Mouse (Mus musculus) kidney, embryonic 14.5 days (tissue): ENCODE measurements around the gene Marcksl1. TPM values are rescaled to one million over a fixed set of nuclear protein-coding genes. Genes with fewer than 3 reads are reported as not detected.
A peak's percentile ranks its signal among the peaks of the same experiment; 100 is the strongest.

Experiments
- ATAC-seq: fragments of 200-750 bp; cut with Nextera tagmentation; 2 replicates; pipeline ENCODE4 v1.8.0; 2017; ENCODE audit warnings: moderate number of reproducible peaks, mild to moderate bottlenecking, moderate TSS enrichment, moderate library complexity; ENCODE audit not compliant: low FRiP score, low TSS enrichment
- H3K27ac ChIP-seq: fragments of 300-500 bp; sonication (generic); 2 replicates; pipeline ENCODE4 v1.5.1; 2014; ENCODE audit warnings: low read depth, mild to moderate bottlenecking, low read length, moderate library complexity, mixed read lengths
- H3K27me3 ChIP-seq: fragments of 300-500 bp; sonication (generic); 2 replicates; pipeline ENCODE4 v1.6.1; 2014; ENCODE audit warnings: mild to moderate bottlenecking, low read length; ENCODE audit not compliant: control insufficient read depth, insufficient read depth
- H3K36me3 ChIP-seq: fragments of 300-500 bp; sonication (generic); 2 replicates; pipeline ENCODE4 v1.6.1; 2014; ENCODE audit warnings: low read length, mixed read lengths; ENCODE audit not compliant: control insufficient read depth, insufficient read depth
- H3K4me1 ChIP-seq: fragments of 300-500 bp; sonication (generic); 2 replicates; pipeline ENCODE4 v1.6.1; 2014; ENCODE audit warnings: low read length, mixed read lengths; ENCODE audit not compliant: control insufficient read depth, insufficient read depth
- H3K4me2 ChIP-seq: fragments of 300-500 bp; sonication (generic); replicated peaks from 2 replicates; pipeline ENCODE4 v1.6.1; 2014; ENCODE audit warnings: low read depth, mild to moderate bottlenecking, low read length
- H3K4me3 ChIP-seq: fragments of 300-500 bp; sonication (generic); 2 replicates; pipeline ENCODE4 v1.5.1; 2014; ENCODE audit warnings: mild to moderate bottlenecking, low read length
- H3K9ac ChIP-seq: fragments of 300-500 bp; sonication (generic); 2 replicates; pipeline ENCODE4 v1.6.1; 2014; ENCODE audit warnings: low read depth, mild to moderate bottlenecking, low read length, moderate library complexity
- H3K9me3 ChIP-seq: fragments of 300-500 bp; sonication (generic); 2 replicates; pipeline ENCODE4 v1.6.1; 2016; ENCODE audit warnings: low read length; ENCODE audit not compliant: control insufficient read depth
- WGBS: fragments of 180-500 bp; shearing (Covaris S2); extraction: QIAGEN DNeasy Blood & Tissue Kit; methylation state at CpG from one replicate; pipeline ENCODE4 v1.1.7; 2014; 5-methylcytosine and 5-hydroxymethylcytosine counted together
- polyA plus RNA-seq: library from polyadenylated mRNA; unstranded; fragments of >200 nt; fragmentation: Nextera tagmentation; extraction: Ambion mirVana; gene quantifications from 2 replicates; pipeline ENCODE4 v1.2.1, GENCODE M21; 2014

Gene Marcksl1
- polyA plus RNA-seq, 1 experiment from 2014 or later, result 993 TPM

DNA sequence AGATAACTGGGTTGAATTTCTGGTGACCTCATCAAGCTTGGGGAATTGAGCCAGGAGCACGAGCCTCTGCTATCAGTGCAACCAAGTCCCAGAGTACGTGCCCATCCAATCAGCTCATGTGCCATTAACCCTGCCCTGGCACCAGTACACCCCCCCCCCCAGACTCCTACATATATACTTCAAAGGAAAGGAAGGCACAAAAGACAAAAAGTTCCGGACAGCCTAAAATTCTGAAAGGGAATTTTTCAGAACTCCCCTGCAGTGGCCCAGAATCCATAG is 5.2 kb upstream of the Marcksl1 start:
- 71% methylated on average over 3 of the region's 3 CpGs for WGBS
- no peak for ATAC-seq
- H3K9me3 ChIP-seq, result no peaks in the 10 kb centered on the region
- no peaks in the 10 kb centered on the region for H3K27me3 ChIP-seq
- no peaks in the 10 kb centered on the region for H3K36me3 ChIP-seq
- H3K4me1 ChIP-seq, result peaks cover 7% of the 10 kb centered on the region; the same call in 1 of the 2 replicates
- no peak overlapping the region for H3K9ac ChIP-seq
- no peak overlapping the region for H3K4me3 ChIP-seq
- H3K4me2 ChIP-seq, result no peak overlapping the region
- no peak overlapping the region for H3K27ac ChIP-seq

DNA sequence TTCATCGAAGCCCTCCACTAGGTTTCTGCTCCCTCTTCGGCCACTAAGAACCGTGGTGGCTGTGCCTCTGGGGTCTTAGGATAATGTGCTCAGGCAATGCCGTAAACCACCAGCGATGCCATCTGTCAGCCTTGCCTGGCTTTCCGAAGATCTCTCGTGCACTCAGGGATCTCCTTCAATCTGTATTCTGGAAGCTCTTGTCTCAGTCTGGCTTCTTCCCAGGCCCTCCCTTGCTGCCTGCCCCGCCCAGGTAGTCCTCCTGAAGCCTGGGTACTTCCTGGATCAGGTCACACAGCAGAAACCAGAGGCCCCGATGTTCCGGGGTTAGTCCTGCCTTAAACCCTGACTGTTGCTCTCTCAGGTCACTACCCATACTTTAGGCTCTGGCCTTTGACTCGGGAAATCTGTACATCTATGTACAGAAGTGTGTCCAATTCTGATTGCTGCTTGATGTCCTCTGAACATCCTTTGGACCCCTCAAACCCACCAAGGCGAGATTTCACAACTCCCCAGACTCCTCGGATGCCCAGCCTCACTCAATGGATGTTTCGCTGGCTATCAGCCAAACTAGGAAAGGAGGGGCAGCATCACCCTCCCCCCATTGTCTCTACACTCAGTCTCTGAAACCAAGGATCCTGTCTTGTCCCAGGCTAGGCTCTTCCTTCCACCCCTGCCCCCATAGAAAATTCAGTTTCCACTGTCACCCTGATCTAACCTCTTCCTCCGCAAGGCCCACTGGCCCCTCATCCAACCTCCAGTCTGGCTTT is 4.4 kb upstream of the Marcksl1 start:
- 58% methylated on average over 15 of the region's 15 CpGs for WGBS
- no peaks in the 10 kb centered on the region for H3K9me3 ChIP-seq
- no peak overlapping the region for H3K9ac ChIP-seq
- peaks cover 7% of the 10 kb centered on the region; the same call in 1 of the 2 replicates for H3K4me1 ChIP-seq
- H3K27ac ChIP-seq, result no peak overlapping the region
- H3K4me2 ChIP-seq, result no peak overlapping the region
- no peak overlapping the region for H3K4me3 ChIP-seq
- H3K36me3 ChIP-seq, result no peaks in the 10 kb centered on the region
- H3K27me3 ChIP-seq, result no peaks in the 10 kb centered on the region
- no peak for ATAC-seq

DNA sequence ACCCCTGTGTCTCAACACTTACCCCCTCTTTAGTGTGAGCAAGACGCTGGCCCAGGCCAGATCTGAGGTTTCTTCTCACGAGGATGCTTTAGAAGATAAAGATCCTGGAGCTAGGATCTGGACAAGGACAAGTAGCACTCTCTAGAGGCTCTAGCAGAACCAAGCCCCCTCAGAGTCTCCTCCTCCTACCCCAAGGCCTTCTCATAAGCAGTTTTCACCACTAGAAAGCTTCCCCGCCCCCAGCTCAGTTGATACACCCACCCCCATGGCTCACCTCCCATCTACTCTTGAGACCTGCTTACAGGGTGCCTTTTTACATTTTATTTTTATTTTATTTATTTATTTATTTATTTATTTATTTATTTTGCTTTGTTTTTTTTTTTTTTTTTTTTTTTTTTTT is 3.7 kb upstream of the Marcksl1 start:
- WGBS, result 67% methylated on average over 3 of the region's 3 CpGs
- H3K4me3 ChIP-seq, result no peak overlapping the region
- no peak for ATAC-seq

DNA sequence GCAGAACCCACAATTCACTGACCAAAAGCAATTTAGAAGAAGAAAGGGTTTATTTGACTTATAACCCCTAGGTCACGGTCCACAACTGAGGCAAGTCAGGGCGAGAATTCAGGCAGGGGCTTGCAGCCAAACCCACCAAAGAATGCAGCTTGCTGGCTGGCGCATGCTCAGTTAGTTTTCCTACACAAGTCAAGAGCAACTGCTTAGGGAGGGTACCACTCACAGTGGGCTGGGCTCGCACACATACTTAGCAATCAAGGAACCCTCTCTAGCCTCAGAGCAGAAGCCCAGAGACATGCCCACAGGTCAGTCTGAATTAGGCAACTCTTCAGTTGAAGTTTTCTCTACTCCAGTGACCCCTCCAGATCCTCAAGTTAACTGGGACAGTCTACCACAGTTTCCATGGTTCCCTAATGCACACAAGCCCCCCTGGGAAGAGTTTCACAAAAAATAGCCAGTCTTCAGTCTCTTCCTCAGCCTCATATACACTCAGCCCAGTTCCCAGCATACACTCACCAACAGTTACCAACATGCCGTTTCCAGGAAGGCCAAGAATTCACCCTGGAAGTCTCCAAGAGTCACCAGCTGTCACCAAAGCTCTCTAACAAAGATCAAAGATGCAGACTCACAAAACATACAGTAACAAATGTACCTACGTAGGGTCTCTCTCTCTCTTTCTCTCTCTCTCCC is 2.5 kb upstream of the Marcksl1 start:
- no peak for ATAC-seq
- Histone ChIP-seq H3K4me2 (no peak overlapping the region), H3K9ac (no peak overlapping the region), H3K27me3 (no peaks in the 10 kb centered on the region), H3K36me3 (peaks cover 9% of the 10 kb centered on the region; the same call in 1 of the 2 replicates), H3K9me3 (no peaks in the 10 kb centered on the region), H3K27ac (no peak overlapping the region), H3K4me3 (no peak overlapping the region), H3K4me1 (peaks cover 10% of the 10 kb centered on the region; the same call in 1 of the 2 replicates)
- WGBS, result 59% methylated on average over 6 of the region's 6 CpGs

More for the DNA sequence above, 3.7 kb upstream of the Marcksl1 start:
- Histone ChIP-seq H3K36me3 (no peaks in the 10 kb centered on the region), H3K9ac (no peak overlapping the region), H3K27ac (no peak overlapping the region), H3K9me3 (no peaks in the 10 kb centered on the region), H3K4me2 (no peak overlapping the region), H3K27me3 (no peaks in the 10 kb centered on the region), H3K4me1 (peaks cover 7% of the 10 kb centered on the region; the same call in 1 of the 2 replicates)

DNA sequence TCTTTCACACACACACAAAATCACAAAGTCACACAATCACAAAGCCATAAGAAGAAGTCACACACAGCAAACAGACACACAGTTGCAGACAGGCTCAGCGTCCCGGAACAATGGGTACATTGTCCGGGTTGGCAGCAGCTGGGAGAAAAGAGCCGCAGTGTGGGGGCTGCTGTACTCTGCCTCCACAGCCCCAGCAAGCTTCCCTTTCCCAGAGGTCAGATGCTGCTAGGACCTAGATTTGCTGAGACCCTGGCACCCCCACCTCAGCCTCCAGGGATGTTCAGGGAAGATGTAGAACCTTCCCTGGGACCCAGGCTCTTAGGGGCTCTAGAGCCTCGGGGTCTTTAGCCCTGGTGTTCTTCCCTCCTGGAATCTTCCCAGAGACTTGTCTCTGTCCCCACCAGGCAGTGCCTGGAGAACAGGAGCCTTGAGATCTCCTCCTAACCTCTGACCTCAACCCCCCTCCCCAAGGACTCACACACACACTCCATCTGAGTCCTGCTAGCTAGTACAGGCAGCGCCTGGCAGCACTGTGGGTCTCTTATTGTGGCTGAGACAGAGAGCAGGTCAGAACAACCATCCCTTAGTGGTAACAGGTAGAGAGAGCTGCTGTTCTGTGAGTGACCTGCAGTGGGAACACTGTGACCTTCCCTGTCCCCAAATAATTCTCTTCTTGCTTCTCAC is 1.8 kb upstream of the Marcksl1 start:
- Histone ChIP-seq H3K4me1 (peaks cover 10% of the 10 kb centered on the region), H3K4me2 (no peak overlapping the region), H3K9ac (no peak overlapping the region), H3K27me3 (no peaks in the 10 kb centered on the region), H3K9me3 (no peaks in the 10 kb centered on the region), H3K4me3 (no peak overlapping the region), H3K36me3 (peaks cover 12% of the 10 kb centered on the region), H3K27ac (no peak overlapping the region)
- no peak for ATAC-seq
- 48% methylated on average over 6 of the region's 6 CpGs for WGBS

DNA sequence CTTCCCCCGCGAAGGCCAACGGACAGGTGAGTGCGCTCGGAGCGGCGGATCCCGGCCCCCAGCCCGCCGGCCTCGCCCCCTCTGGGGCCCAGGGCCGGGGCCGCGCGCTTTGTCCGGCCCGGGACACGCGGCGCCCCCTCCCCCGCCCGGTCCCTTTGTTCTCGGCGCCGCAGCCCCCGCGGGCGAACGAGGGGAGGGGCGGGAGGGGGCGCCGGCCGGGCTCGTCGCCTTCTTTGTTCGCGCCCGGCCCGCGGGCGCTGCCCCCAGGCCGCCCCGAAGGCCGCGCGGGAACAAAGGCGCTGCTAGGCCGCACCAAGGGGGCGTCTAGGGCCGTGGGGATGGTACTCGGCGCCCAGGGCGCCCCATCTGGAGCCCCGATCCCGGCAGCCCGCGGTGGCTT is 510 bp downstream of the Marcksl1 start:
- Histone ChIP-seq H3K4me3 (peak overlapping the region; percentile 100), H3K27me3 (no peaks in the 10 kb centered on the region), H3K9me3 (no peaks in the 10 kb centered on the region), H3K36me3 (peaks cover 35% of the 10 kb centered on the region), H3K4me1 (peaks cover 6% of the 10 kb centered on the region), H3K4me2 (peak overlapping the region; percentile 77), H3K27ac (peak overlapping the region; percentile 97), H3K9ac (peak overlapping the region; percentile 100)
- 0% methylated on average over 41 of the region's 57 CpGs for WGBS
- ATAC-seq, result peak; percentile 21

DNA sequence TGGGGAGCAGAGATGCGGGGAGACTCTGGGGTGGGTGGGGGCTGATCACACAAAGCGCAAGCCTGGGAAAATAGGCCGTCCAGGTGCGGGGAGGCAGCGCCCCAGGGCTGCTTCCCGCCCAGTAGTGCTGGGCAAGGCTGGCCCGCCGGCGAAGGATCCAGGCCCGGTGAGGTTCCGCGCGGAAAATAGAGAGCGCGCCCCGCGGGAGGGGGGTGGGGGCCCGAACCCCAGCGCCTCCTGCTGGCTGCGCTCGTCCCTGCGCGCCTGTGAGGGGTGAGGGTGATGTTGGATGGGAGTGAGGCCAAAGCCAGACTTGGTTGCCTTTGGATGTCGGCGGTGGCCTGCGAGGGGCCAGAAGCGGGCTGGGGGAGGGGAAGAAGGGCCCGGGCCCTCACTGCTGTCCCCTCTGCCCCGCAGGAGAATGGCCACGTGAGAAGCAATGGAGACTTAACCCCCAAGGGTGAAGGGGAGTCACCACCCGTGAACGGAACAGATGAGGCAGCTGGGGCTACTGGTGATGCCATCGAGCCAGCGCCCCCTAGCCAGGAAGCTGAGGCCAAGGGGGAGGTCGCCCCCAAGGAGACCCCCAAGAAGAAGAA is 1.0 kb downstream of the Marcksl1 start:
- ATAC-seq, result peak; percentile 47
- Histone ChIP-seq H3K36me3 (peaks cover 38% of the 10 kb centered on the region), H3K4me2 (peak overlapping the region; percentile 77), H3K27ac (peak overlapping the region; percentile 97), H3K4me3 (peak overlapping the region; percentile 100), H3K27me3 (no peaks in the 10 kb centered on the region), H3K9me3 (no peaks in the 10 kb centered on the region), H3K4me1 (peaks cover 6% of the 10 kb centered on the region), H3K9ac (peak overlapping the region; percentile 100)
- 0% methylated on average over 32 of the region's 35 CpGs for WGBS

DNA sequence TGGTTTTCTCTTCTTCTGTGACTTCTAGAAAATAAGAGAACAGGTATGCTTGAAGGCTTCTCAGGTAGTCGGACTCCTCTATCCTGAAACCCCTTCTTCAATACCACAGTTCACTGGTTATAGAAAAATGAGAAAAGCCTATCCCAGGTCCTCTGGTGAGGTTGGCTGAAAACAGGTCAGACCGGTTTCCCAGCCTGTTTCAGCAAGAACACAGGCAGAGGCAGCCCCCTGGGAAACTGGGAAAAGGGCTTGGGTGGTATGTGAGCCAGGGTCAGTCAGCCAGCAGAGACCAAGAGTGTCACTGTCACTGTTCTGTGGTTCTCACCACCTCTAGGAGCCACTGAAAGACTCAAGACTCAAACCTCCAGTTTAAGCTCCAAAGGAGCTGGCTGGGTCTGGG is 3.5 kb downstream of the Marcksl1 start:
- H3K27ac ChIP-seq, result peak overlapping the region; percentile 69; the same call in 1 of the 2 replicates
- no peak overlapping the region; the same call in 1 of the 2 replicates for H3K4me2 ChIP-seq
- H3K36me3 ChIP-seq, result peaks cover 61% of the 10 kb centered on the region
- H3K4me1 ChIP-seq, result peaks cover 6% of the 10 kb centered on the region
- no peak for ATAC-seq
- H3K4me3 ChIP-seq, result no peak overlapping the region
- no peaks in the 10 kb centered on the region for H3K9me3 ChIP-seq
- 43% methylated on average over 2 of the region's 2 CpGs for WGBS
- H3K9ac ChIP-seq, result no peak overlapping the region
- H3K27me3 ChIP-seq, result no peaks in the 10 kb centered on the region
